In genomic region chr16:76372941-76373561, GRCm38 (mm10) we compare ENCODE assay signal across 8 mouse cellular contexts. TPM values are rescaled to one million over a fixed set of nuclear protein-coding genes. Genes with fewer than 3 reads are reported as not detected.
DNase-seq lines count a peak whose midpoint lies in the region; ATAC-seq and TF ChIP-seq lines count a peak whose summit lies in the region.

No protein-coding gene starts in this region.

- peak overlapping the region; percentile 91 for H3K4me3 ChIP-seq in forebrain, embryonic 10.5 days
- H3K4me3 ChIP-seq in heart, embryonic 15.5 days = peak overlapping the region; percentile 83
- H3K4me3 ChIP-seq in liver, embryonic 16.5 days (ENCODE audit: low read depth, low read length) = peak overlapping the region; percentile 75
- H3K4me3 ChIP-seq in neural tube, embryonic 12.5 days = peak overlapping the region; percentile 86
- peak overlapping the region; percentile 88 for H3K4me3 ChIP-seq in stomach, postnatal 0 days (ENCODE audit: low read depth, low read length)

- ATAC-seq in CD4-positive, CD25-positive, alpha-beta regulatory T cell, adult 4 months = peak; percentile 77
- peak; percentile 91 for ATAC-seq in heart, embryonic 15.5 days (replicated peaks; ENCODE audit: insufficient number of reproducible peaks, insufficient read depth, low FRiP score, low read depth)
- ATAC-seq in liver, embryonic 16.5 days (ENCODE audit: low read depth) = peak; percentile 84
- peak; percentile 91 for ATAC-seq in neural tube, embryonic 12.5 days (ENCODE audit: low FRiP score, low read depth)
- ATAC-seq in stomach, postnatal 0 days (ENCODE audit: low FRiP score, low TSS enrichment) = peak; percentile 95

- H3K36me3 ChIP-seq in forebrain, embryonic 10.5 days (replicated peaks) = no peaks in the 10 kb centered on the region
- no peaks in the 10 kb centered on the region for H3K36me3 ChIP-seq in heart, embryonic 15.5 days
- no peaks in the 10 kb centered on the region for H3K36me3 ChIP-seq in liver, embryonic 16.5 days (ENCODE audit: control insufficient read depth, insufficient read depth)
- H3K36me3 ChIP-seq in neural tube, embryonic 12.5 days = no peaks in the 10 kb centered on the region
- no peaks in the 10 kb centered on the region for H3K36me3 ChIP-seq in stomach, postnatal 0 days (ENCODE audit: control insufficient read depth, insufficient read depth, low read length)

- peaks cover 5% of the 10 kb centered on the region; the same call in 1 of the 2 replicates for H3K27me3 ChIP-seq in forebrain, embryonic 10.5 days (ENCODE audit: poor library complexity, severe bottlenecking)
- no peaks in the 10 kb centered on the region for H3K27me3 ChIP-seq in heart, embryonic 15.5 days
- H3K27me3 ChIP-seq in liver, embryonic 16.5 days (ENCODE audit: control insufficient read depth, insufficient read depth, low read depth, low read length) = no peaks in the 10 kb centered on the region
- H3K27me3 ChIP-seq in neural tube, embryonic 12.5 days (replicated peaks) = no peaks in the 10 kb centered on the region
- H3K27me3 ChIP-seq in stomach, postnatal 0 days (ENCODE audit: control insufficient read depth, insufficient read depth, low read length) = no peaks in the 10 kb centered on the region

- peak overlapping the region; percentile 74 for H3K4me2 ChIP-seq in heart, embryonic 15.5 days
- H3K4me2 ChIP-seq in liver, embryonic 16.5 days (ENCODE audit: low read depth, low read length) = peak overlapping the region; percentile 82
- H3K4me2 ChIP-seq in neural tube, embryonic 12.5 days (replicated peaks) = peak overlapping the region; percentile 67
- H3K4me2 ChIP-seq in stomach, postnatal 0 days (replicated peaks; ENCODE audit: low read depth) = peak overlapping the region; percentile 62

- no peaks in the 10 kb centered on the region for H3K9me3 ChIP-seq in forebrain, embryonic 10.5 days
- no peaks in the 10 kb centered on the region for H3K9me3 ChIP-seq in heart, embryonic 15.5 days (replicated peaks)
- no peaks in the 10 kb centered on the region for H3K9me3 ChIP-seq in liver, embryonic 16.5 days (replicated peaks; ENCODE audit: control insufficient read depth, low read length)
- H3K9me3 ChIP-seq in neural tube, embryonic 12.5 days = no peaks in the 10 kb centered on the region
- H3K9me3 ChIP-seq in stomach, postnatal 0 days (ENCODE audit: control insufficient read depth, low read length) = no peaks in the 10 kb centered on the region

- peak overlapping the region; percentile 99 for H3K27ac ChIP-seq in forebrain, embryonic 10.5 days
- H3K27ac ChIP-seq in heart, embryonic 15.5 days = peak overlapping the region; percentile 99
- peak overlapping the region; percentile 94 for H3K27ac ChIP-seq in liver, embryonic 16.5 days (ENCODE audit: low read length)
- H3K27ac ChIP-seq in neural tube, embryonic 12.5 days = peak overlapping the region; percentile 95
- H3K27ac ChIP-seq in stomach, postnatal 0 days (replicated peaks) = peak overlapping the region; percentile 99

- peaks cover 40% of the 10 kb centered on the region for H3K4me1 ChIP-seq in forebrain, embryonic 10.5 days
- peaks cover 23% of the 10 kb centered on the region for H3K4me1 ChIP-seq in heart, embryonic 15.5 days (replicated peaks)
- H3K4me1 ChIP-seq in liver, embryonic 16.5 days (ENCODE audit: control insufficient read depth, low read depth, low read length) = peaks cover 27% of the 10 kb centered on the region
- H3K4me1 ChIP-seq in neural tube, embryonic 12.5 days = peaks cover 13% of the 10 kb centered on the region; the same call in 1 of the 2 replicates
- peaks cover 10% of the 10 kb centered on the region; the same call in 1 of the 2 replicates for H3K4me1 ChIP-seq in stomach, postnatal 0 days (replicated peaks; ENCODE audit: control insufficient read depth, insufficient read depth)

- no peak for TF ChIP-seq EP300 in stomach, postnatal 0 days (optimal IDR thresholded peaks at IDR 0.05)

- peak; percentile 68 for DNase-seq in c-Kit-negative CD71-positive TER-119-positive erythroid progenitor cells, embryonic 14.5 days (ENCODE audit: low read depth, low spot score)
- peak; percentile 87 for DNase-seq in forebrain, embryonic 10.5 days (ENCODE audit: extremely low spot score, low spot score)
- DNase-seq in kidney, postnatal 25 days = peak; percentile 86 to 94
- peak; percentile 91 for DNase-seq in stomach, postnatal 0 days (ENCODE audit: low spot score)

- H3K9ac ChIP-seq in heart, embryonic 15.5 days = peak overlapping the region; percentile 84
- H3K9ac ChIP-seq in liver, embryonic 16.5 days (ENCODE audit: low read depth, low read length) = peak overlapping the region; percentile 89
- peak overlapping the region; percentile 96 for H3K9ac ChIP-seq in neural tube, embryonic 12.5 days
- H3K9ac ChIP-seq in stomach, postnatal 0 days (ENCODE audit: low read length) = peak overlapping the region; percentile 98

- WGBS in forebrain, embryonic 10.5 days = under 1% methylated on average over 70 of the region's 70 CpGs
- WGBS in heart, embryonic 15.5 days = 0% methylated on average over 58 of the region's 70 CpGs
- under 1% methylated on average over 60 of the region's 70 CpGs for WGBS in liver, embryonic 16.5 days (ENCODE audit: insufficient replicate concordance)
- WGBS in neural tube, embryonic 12.5 days = under 1% methylated on average over 66 of the region's 70 CpGs
- under 1% methylated on average over 47 of the region's 70 CpGs for WGBS in stomach, postnatal 0 days

- peak; percentile 73 for TF ChIP-seq CTCF in stomach, postnatal 0 days (IDR thresholded peaks at IDR 0.05; ENCODE audit: low read depth)

RNA-seq across cellular contexts. Expression of gene Nrip1, which starts 0.6 kb away (rescaled TPM):
- polyA plus RNA-seq in CD4-positive, CD25-positive, alpha-beta regulatory T cell, adult 4 months (2017; shearing (Covaris generic)) = 10 to 100 TPM; 42.3 to 52.8 TPM
- 38.5 and 45.5 TPM in 2 replicates for polyA plus RNA-seq in forebrain, embryonic 10.5 days (2016; fragmentation: Nextera tagmentation; extraction: Ambion mirVana)
- polyA plus RNA-seq in heart, embryonic 15.5 days (2015; fragmentation: Nextera tagmentation; extraction: Ambion mirVana) = 19.1 and 26.1 TPM in 2 replicates
- polyA plus RNA-seq in liver, embryonic 16.5 days (2015; fragmentation: Nextera tagmentation; extraction: Ambion mirVana) = 17.4 TPM in 2 replicates
- 35.2 and 38.9 TPM in 2 replicates for polyA plus RNA-seq in neural tube, embryonic 12.5 days (2016; fragmentation: Nextera tagmentation; extraction: Ambion mirVana)
- polyA plus RNA-seq in stomach, postnatal 0 days (2015; fragmentation: Nextera tagmentation; extraction: Ambion mirVana) = 13.0 and 15.7 TPM in 2 replicates

Comparison
In these comparisons a context has a peak if more than half of its experiments do, and no peak if none do; other contexts are left out.
1. Peak in every context shown above with its lines: DNase-seq, ATAC-seq, H3K4me3 ChIP-seq and H3K27ac ChIP-seq.